Mouse (Mus musculus) intestine, embryonic 16.5 days (tissue): ENCODE data around the gene Klhl21. TPM values are rescaled to one million over a fixed set of nuclear protein-coding genes. Genes with fewer than 3 reads are reported as not detected.
A peak's percentile ranks its signal among the peaks of the same experiment; 100 is the strongest.

ENCODE experiments used
- ATAC-seq: fragments of 200-750 bp; cut with Nextera tagmentation; 2 replicates; pipeline ENCODE4 v1.8.0; 2017; ENCODE audit warnings: moderate TSS enrichment, moderate library complexity
- H3K27ac ChIP-seq: fragments of 300-500 bp; sonication (generic); 2 replicates; pipeline ENCODE4 v1.5.1; 2014; ENCODE audit warnings: mild to moderate bottlenecking, low read length
- H3K27me3 ChIP-seq: fragments of 300-500 bp; sonication (generic); replicated peaks from 2 replicates; pipeline ENCODE4 v1.6.1; 2014; ENCODE audit warnings: low read length, control low read depth, mixed read lengths; ENCODE audit not compliant: control insufficient read depth, insufficient read depth
- H3K36me3 ChIP-seq: fragments of 300-500 bp; sonication (generic); 2 replicates; pipeline ENCODE4 v1.6.1; 2014; ENCODE audit warnings: low read length, control low read depth; ENCODE audit not compliant: control insufficient read depth, insufficient read depth
- H3K4me1 ChIP-seq: fragments of 300-500 bp; sonication (generic); 2 replicates; pipeline ENCODE4 v1.6.1; 2014; ENCODE audit warnings: low read length, control low read depth, mixed read lengths; ENCODE audit not compliant: control insufficient read depth, insufficient read depth
- H3K4me2 ChIP-seq: fragments of 300-500 bp; sonication (generic); 2 replicates; pipeline ENCODE4 v1.6.1; 2014; ENCODE audit warnings: low read depth, low read length, control low read depth
- H3K4me3 ChIP-seq: fragments of 300-500 bp; sonication (generic); 2 replicates; pipeline ENCODE4 v1.5.1; 2014; ENCODE audit warnings: mild to moderate bottlenecking, low read length
- H3K9ac ChIP-seq: fragments of 300-500 bp; sonication (generic); 2 replicates; pipeline ENCODE4 v1.6.1; 2014; ENCODE audit warnings: low read depth, low read length
- H3K9me3 ChIP-seq: fragments of 300-500 bp; sonication (generic); 2 replicates; pipeline ENCODE4 v1.6.1; 2016; ENCODE audit warnings: low read length, control low read depth; ENCODE audit not compliant: control insufficient read depth
- WGBS: fragments of 180-500 bp; shearing (Covaris S2); extraction: QIAGEN DNeasy Blood & Tissue Kit; methylation state at CpG from one replicate; pipeline ENCODE4 v1.1.7; 2014; 5-methylcytosine and 5-hydroxymethylcytosine counted together
- polyA plus RNA-seq: library from polyadenylated mRNA; unstranded; fragments of >200 nt; fragmentation: Nextera tagmentation; extraction: Ambion mirVana; gene quantifications from 2 replicates; pipeline ENCODE4 v1.2.1, GENCODE M21; 2015

The Klhl21 gene
- polyA plus RNA-seq, 1 experiment from 2014 or later, result 7.4 TPM

- Histone ChIP-seq H3K4me1 (peaks cover 9% of the 10 kb centered on the region), H3K9me3 (no peaks in the 10 kb centered on the region), H3K9ac (no peak overlapping the region), H3K27me3 (no peaks in the 10 kb centered on the region), H3K27ac (no peak overlapping the region), H3K4me2 (no peak overlapping the region), H3K36me3 (peaks cover 26% of the 10 kb centered on the region), H3K4me3 (no peak overlapping the region)
- ATAC-seq, result no peak
- WGBS, result 97% methylated on average over 22 of the region's 22 CpGs
Measured at GRCm38 (mm10) chr4:152041924-152042641, 33.5 kb downstream of the Klhl21 start.

- Histone ChIP-seq H3K4me1 (peaks cover 9% of the 10 kb centered on the region), H3K27ac (no peak overlapping the region), H3K27me3 (no peaks in the 10 kb centered on the region), H3K9me3 (no peaks in the 10 kb centered on the region), H3K4me2 (no peak overlapping the region), H3K4me3 (no peak overlapping the region), H3K36me3 (peaks cover 31% of the 10 kb centered on the region), H3K9ac (no peak overlapping the region)
- WGBS, result 88% methylated on average over 3 of the region's 3 CpGs
- no peak for ATAC-seq
Measured at GRCm38 (mm10) chr4:152043171-152043570, 34.6 kb downstream of the Klhl21 start.

GRCm38 (mm10) chr4:152044609-152045008 lies 36.0 kb downstream of the Klhl21 start:
- Histone ChIP-seq H3K27ac (no peak overlapping the region), H3K36me3 (peaks cover 33% of the 10 kb centered on the region), H3K4me3 (no peak overlapping the region), H3K9me3 (no peaks in the 10 kb centered on the region), H3K27me3 (no peaks in the 10 kb centered on the region), H3K4me1 (peaks cover 9% of the 10 kb centered on the region), H3K9ac (no peak overlapping the region), H3K4me2 (no peak overlapping the region)
- ATAC-seq, result no peak
- WGBS, result 77% methylated on average over 6 of the region's 6 CpGs

GRCm38 (mm10) chr4:152062390-152063110 lies 53.9 kb downstream of the Klhl21 start:
- Histone ChIP-seq H3K27ac (no peak overlapping the region), H3K9ac (no peak overlapping the region), H3K36me3 (peaks cover 16% of the 10 kb centered on the region), H3K4me1 (no peaks in the 10 kb centered on the region), H3K4me2 (no peak overlapping the region), H3K9me3 (no peaks in the 10 kb centered on the region), H3K27me3 (no peaks in the 10 kb centered on the region), H3K4me3 (no peak overlapping the region)
- peak; percentile 26; the same call in 1 of the 2 replicates for ATAC-seq
- WGBS, result 64% methylated on average over 9 of the region's 9 CpGs

- H3K36me3 ChIP-seq, result 0 out of 2 replicates have a peak, but pooled peaks cover 3% of the 10 kb centered on the region
- H3K9me3 ChIP-seq, result no peaks in the 10 kb centered on the region
- no peaks in the 10 kb centered on the region for H3K27me3 ChIP-seq
- no peak overlapping the region for H3K4me2 ChIP-seq
- no peak for ATAC-seq
- peaks cover 3% of the 10 kb centered on the region for H3K4me1 ChIP-seq
- H3K9ac ChIP-seq, result no peak overlapping the region
- H3K27ac ChIP-seq, result no peak overlapping the region
- H3K4me3 ChIP-seq, result no peak overlapping the region
Measured at GRCm38 (mm10) chr4:152067280-152067679, 58.7 kb downstream of the Klhl21 start.

Other genes with a start within 250 kb of the Klhl21 start
- gene Camta1, start 146.9 kb upstream of the Klhl21 start, polyA plus RNA-seq, result 51.4 and 69.1 TPM in 2 replicates
- gene Dnajc11, start 75.1 kb upstream of the Klhl21 start, polyA plus RNA-seq, result 71.0 and 73.6 TPM in 2 replicates
- gene Thap3, start 19.8 kb upstream of the Klhl21 start, polyA plus RNA-seq, result 27.0 and 29.0 TPM in 2 replicates
- gene Phf13, start 12.5 kb upstream of the Klhl21 start, polyA plus RNA-seq, result 15.5 and 16.7 TPM in 2 replicates
- 13.5 and 16.6 TPM in 2 replicates for gene Zbtb48, start 18.9 kb downstream of the Klhl21 start, polyA plus RNA-seq
- gene Tas1r1, start 29.8 kb downstream of the Klhl21 start, polyA plus RNA-seq, result 0.20 and 0.21 TPM in 2 replicates
- gene Nol9, start 30.5 kb downstream of the Klhl21 start, polyA plus RNA-seq, result 22.4 and 22.7 TPM in 2 replicates
- 14.2 and 17.0 TPM in 2 replicates for gene Plekhg5, start 63.7 kb downstream of the Klhl21 start, polyA plus RNA-seq
- gene Tnfrsf25, start 107.1 kb downstream of the Klhl21 start, polyA plus RNA-seq, result 1.8 and 2.4 TPM in 2 replicates
- gene Espn, start 143.6 kb downstream of the Klhl21 start, polyA plus RNA-seq, result 31.6 and 39.5 TPM in 2 replicates
- 0.68 and 0.98 TPM in 2 replicates for gene Hes2, start 150.1 kb downstream of the Klhl21 start, polyA plus RNA-seq
- 49.4 and 52.5 TPM in 2 replicates for gene Acot7, start 169.3 kb downstream of the Klhl21 start, polyA plus RNA-seq